Mouse (Mus musculus) limb, embryonic 14.5 days (tissue): ENCODE data around the gene Tshz2. TPM values are rescaled to one million over a fixed set of nuclear protein-coding genes. Genes with fewer than 3 reads are reported as not detected.

ENCODE experiments used
- ATAC-seq: fragments of 200-750 bp; cut with Nextera tagmentation; 2 replicates; pipeline ENCODE4 v1.8.0; 2017; ENCODE audit warnings: low read depth, moderate number of reproducible peaks, moderate TSS enrichment; ENCODE audit not compliant: low FRiP score
- DNase-seq: peaks from one replicate; pipeline ENCODE4 v3.0.0-alpha.2; 2015; ENCODE audit warnings: low spot score
- H3K27ac ChIP-seq: fragments of 300-500 bp; sonication (generic); replicated peaks from 2 replicates; pipeline ENCODE4 v1.5.1; 2014; ENCODE audit warnings: low read depth, mild to moderate bottlenecking, low read length, moderate library complexity, mixed read lengths
- H3K27me3 ChIP-seq: fragments of 300-500 bp; sonication (generic); 2 replicates; pipeline ENCODE4 v1.6.1; 2014; ENCODE audit warnings: low read length, mixed read lengths; ENCODE audit not compliant: control insufficient read depth, insufficient read depth
- H3K36me3 ChIP-seq: fragments of 300-500 bp; sonication (generic); 2 replicates; pipeline ENCODE4 v1.6.1; 2014; ENCODE audit warnings: mild to moderate bottlenecking, low read length, moderate library complexity, mixed read lengths; ENCODE audit not compliant: control insufficient read depth, insufficient read depth
- H3K4me1 ChIP-seq: fragments of 300-500 bp; sonication (generic); 2 replicates; pipeline ENCODE4 v1.6.1; 2014; ENCODE audit warnings: antibody characterized with exemption, low read length, mixed read lengths; ENCODE audit not compliant: control insufficient read depth, insufficient read depth
- H3K4me2 ChIP-seq: fragments of 300-500 bp; sonication (generic); replicated peaks from 2 replicates; pipeline ENCODE4 v1.6.1; 2014; ENCODE audit warnings: low read depth, mild to moderate bottlenecking, low read length, moderate library complexity; ENCODE audit not compliant: severe bottlenecking
- H3K4me3 ChIP-seq: fragments of 300-500 bp; sonication (generic); replicated peaks from 2 replicates; pipeline ENCODE4 v1.5.1; 2014; ENCODE audit warnings: low read length
- H3K9ac ChIP-seq: fragments of 300-500 bp; sonication (generic); 2 replicates; pipeline ENCODE4 v1.6.1; 2014; ENCODE audit warnings: mild to moderate bottlenecking, low read depth, low read length, moderate library complexity; ENCODE audit not compliant: severe bottlenecking
- H3K9me3 ChIP-seq: fragments of 300-500 bp; sonication (generic); 2 replicates; pipeline ENCODE4 v1.6.1; 2016; ENCODE audit warnings: low read length; ENCODE audit not compliant: control insufficient read depth
- POLR2A ChIP-seq: fragments of 200-500 bp; IDR thresholded peaks from 2 replicates; pipeline ENCODE4 v1.8.0; 2012; ENCODE audit warnings: inconsistent platforms, mild to moderate bottlenecking, moderate library complexity, borderline replicate concordance; ENCODE audit not compliant: insufficient read depth, insufficient read length; ENCODE audit errors: extremely low read depth
- WGBS: fragments of 180-500 bp; shearing (Covaris S2); extraction: QIAGEN DNeasy Blood & Tissue Kit; methylation state at CpG from one replicate; pipeline ENCODE4 v1.1.7; 2014; 5-methylcytosine and 5-hydroxymethylcytosine counted together
- polyA plus RNA-seq, 2 experiments: library from polyadenylated mRNA; depleted of rRNA in 1 of 2; stranded (reverse) in 1 of 2; unstranded in 1 of 2; fragments of >200 nt; fragmentation: Nextera tagmentation in 1 of 2; extraction: Ambion mirVana in 1 of 2; gene quantifications; 2 replicates each; pipeline versions ENCODE4 v1.2.1 to v1.2.3; 2012 to 2014

The Tshz2 gene
- polyA plus RNA-seq, 2 experiments = 7.3 to 29.2 TPM

- H3K9ac ChIP-seq = peak overlapping the region; percentile 87
- H3K36me3 ChIP-seq = no peaks in the 10 kb centered on the region
- peaks cover 27% of the 10 kb centered on the region for H3K4me1 ChIP-seq
- WGBS = 17% methylated on average over 17 of the region's 17 CpGs
- no peak for TF ChIP-seq POLR2A
- peak overlapping the region; percentile 89 for H3K4me2 ChIP-seq
- peak overlapping the region; percentile 71 for H3K4me3 ChIP-seq
- H3K9me3 ChIP-seq = no peaks in the 10 kb centered on the region
- H3K27me3 ChIP-seq = no peaks in the 10 kb centered on the region; the same call in 1 of the 2 replicates
- DNase-seq = no peak
- no peak for ATAC-seq
- H3K27ac ChIP-seq = peak overlapping the region; percentile 72
Measured at GRCm38 (mm10) chr2:169634619-169635382, 2.0 kb downstream of the Tshz2 start.

GRCm38 (mm10) chr2:169635428-169635827 lies 2.6 kb downstream of the Tshz2 start:
- Histone ChIP-seq H3K4me2 (peak overlapping the region; percentile 89), H3K4me1 (peaks cover 27% of the 10 kb centered on the region), H3K9me3 (no peaks in the 10 kb centered on the region), H3K36me3 (no peaks in the 10 kb centered on the region), H3K4me3 (peak overlapping the region; percentile 71), H3K9ac (peak overlapping the region; percentile 87), H3K27me3 (no peaks in the 10 kb centered on the region; the same call in 1 of the 2 replicates), H3K27ac (peak overlapping the region; percentile 72)
- no peak for DNase-seq
- 27% methylated on average over 7 of the region's 7 CpGs for WGBS
- ATAC-seq = no peak
- no peak for TF ChIP-seq POLR2A

GRCm38 (mm10) chr2:169636414-169636813 lies 3.6 kb downstream of the Tshz2 start:
- H3K4me2 ChIP-seq = peak overlapping the region; percentile 89
- H3K36me3 ChIP-seq = no peaks in the 10 kb centered on the region
- no peaks in the 10 kb centered on the region; the same call in 1 of the 2 replicates for H3K27me3 ChIP-seq
- 41% methylated on average over 4 of the region's 4 CpGs for WGBS
- H3K27ac ChIP-seq = no peak overlapping the region
- no peaks in the 10 kb centered on the region for H3K9me3 ChIP-seq
- H3K9ac ChIP-seq = peak overlapping the region; percentile 87
- DNase-seq (peak; percentile 42), ATAC-seq (no peak)
- peak overlapping the region; percentile 71 for H3K4me3 ChIP-seq
- H3K4me1 ChIP-seq = peaks cover 28% of the 10 kb centered on the region
- no peak for TF ChIP-seq POLR2A

- Histone ChIP-seq H3K36me3 (no peaks in the 10 kb centered on the region), H3K9me3 (no peaks in the 10 kb centered on the region), H3K9ac (0 out of 2 replicates have a peak overlapping the region, but pooled peaks have one; percentile 12), H3K4me3 (0 out of 2 replicates have a peak overlapping the region, but pooled peaks have one; percentile 2), H3K4me1 (peaks cover 24% of the 10 kb centered on the region), H3K4me2 (no peak overlapping the region; the same call in 1 of the 2 replicates), H3K27ac (no peak overlapping the region), H3K27me3 (no peaks in the 10 kb centered on the region)
- no peak for TF ChIP-seq POLR2A
- 39% methylated on average over 14 of the region's 14 CpGs for WGBS
- ATAC-seq (no peak), DNase-seq (no peak)
Measured at GRCm38 (mm10) chr2:169641547-169641946, 8.7 kb downstream of the Tshz2 start.

GRCm38 (mm10) chr2:169642420-169642819 lies 9.6 kb downstream of the Tshz2 start:
- H3K27ac ChIP-seq = no peak overlapping the region
- peaks cover 19% of the 10 kb centered on the region for H3K4me1 ChIP-seq
- ATAC-seq (no peak), DNase-seq (no peak)
- H3K4me2 ChIP-seq = no peak overlapping the region
- H3K9ac ChIP-seq = no peak overlapping the region
- H3K4me3 ChIP-seq = no peak overlapping the region
- no peaks in the 10 kb centered on the region for H3K9me3 ChIP-seq
- no peaks in the 10 kb centered on the region for H3K27me3 ChIP-seq
- no peak for TF ChIP-seq POLR2A
- WGBS = 86% methylated on average over 8 of the region's 8 CpGs
- no peaks in the 10 kb centered on the region for H3K36me3 ChIP-seq
